Mouse (Mus musculus): Measurements from ENCODE around the gene Fgfr2. TPM values are rescaled to one million over a fixed set of nuclear protein-coding genes. Genes with fewer than 3 reads are reported as not detected.

Gene Fgfr2
- polyA plus RNA-seq, 1 experiment: 1.7 TPM

- Histone ChIP-seq H3K4me3 (ENCODE audit: insufficient read depth, poor library complexity, severe bottlenecking) (no peak overlapping the region), H3K79me2 (ENCODE audit: control insufficient read depth, insufficient read depth) (no peaks in the 10 kb centered on the region), H3ac (ENCODE audit: control insufficient read depth, insufficient read length, low read depth) (no peak overlapping the region)
Observed at GRCm38 (mm10) chr7:130886246-130886645, 2236.9 kb downstream of the Fgfr2 start.

DNA sequence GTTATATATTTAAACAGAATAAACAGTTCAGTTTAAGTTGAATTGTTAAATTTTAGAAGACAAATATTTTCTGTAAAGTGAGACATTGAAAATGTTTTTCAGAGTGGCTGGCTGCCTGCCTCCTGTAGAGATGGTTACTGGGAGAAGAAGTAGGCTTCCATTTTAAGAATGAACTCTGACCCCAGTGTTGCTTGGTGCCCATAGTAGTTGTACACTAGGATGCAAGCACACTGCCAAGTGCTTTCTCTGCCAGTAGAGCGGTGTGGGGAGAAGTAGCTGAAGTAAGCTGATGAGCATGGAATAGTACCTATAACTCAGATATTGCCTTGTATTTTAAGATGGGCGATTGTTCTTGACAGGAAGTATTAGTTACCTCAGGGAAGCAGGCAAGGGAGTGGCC lies 2239.0 kb downstream of the Fgfr2 start:
- no peak overlapping the region for H3K4me3 ChIP-seq (ENCODE audit: insufficient read depth, poor library complexity, severe bottlenecking)
- peaks cover 31% of the 10 kb centered on the region for H3K36me3 ChIP-seq (ENCODE audit: control insufficient read depth, insufficient read depth)
- H3ac ChIP-seq (ENCODE audit: control insufficient read depth, insufficient read length, low read depth): no peak overlapping the region
- no peaks in the 10 kb centered on the region for H3K79me3 ChIP-seq (ENCODE audit: low read depth)
- H3K27me3 ChIP-seq (ENCODE audit: control insufficient read depth, insufficient read depth, insufficient read length): no peaks in the 10 kb centered on the region
- H3K79me2 ChIP-seq (ENCODE audit: control insufficient read depth, insufficient read depth): no peaks in the 10 kb centered on the region
- TF ChIP-seq CTCF (IDR thresholded peaks at IDR 0.05; ENCODE audit: control insufficient read depth, insufficient read depth, insufficient read length) (no peak), MYOD1 (IDR thresholded peaks at IDR 0.05; ENCODE audit: control insufficient read depth, insufficient read length, low read depth) (no peak), FOSL1 (IDR thresholded peaks at IDR 0.05; ENCODE audit: insufficient read depth, low read length, poor library complexity, severe bottlenecking) (no peak), MAX (IDR thresholded peaks at IDR 0.05) (no peak), MYOG (IDR thresholded peaks at IDR 0.05; ENCODE audit: control insufficient read depth, extremely low read depth, insufficient read length) (no peak), USF1 (IDR thresholded peaks at IDR 0.05; ENCODE audit: low read depth) (no peak), CEBPB (IDR thresholded peaks at IDR 0.05; ENCODE audit: low read depth) (no peak)

More at GRCm38 (mm10) chr7:130886246-130886645, 2236.9 kb downstream of the Fgfr2 start:
- H3K36me3 ChIP-seq (ENCODE audit: control insufficient read depth, insufficient read depth): peaks cover 37% of the 10 kb centered on the region
- H3K27me3 ChIP-seq (ENCODE audit: control insufficient read depth, insufficient read depth, insufficient read length): no peaks in the 10 kb centered on the region
- TF ChIP-seq MAX (IDR thresholded peaks at IDR 0.05): no peak
- no peak for TF ChIP-seq MYOG (IDR thresholded peaks at IDR 0.05; ENCODE audit: control insufficient read depth, extremely low read depth, insufficient read length)
- no peak for TF ChIP-seq FOSL1 (IDR thresholded peaks at IDR 0.05; ENCODE audit: insufficient read depth, low read length, poor library complexity, severe bottlenecking)
- no peak for TF ChIP-seq CEBPB (IDR thresholded peaks at IDR 0.05; ENCODE audit: low read depth)
- no peak for TF ChIP-seq USF1 (IDR thresholded peaks at IDR 0.05; ENCODE audit: low read depth)
- no peak for TF ChIP-seq MYOD1 (IDR thresholded peaks at IDR 0.05; ENCODE audit: control insufficient read depth, insufficient read length, low read depth)
- no peak for TF ChIP-seq CTCF (IDR thresholded peaks at IDR 0.05; ENCODE audit: control insufficient read depth, insufficient read depth, insufficient read length)
- H3K79me3 ChIP-seq (ENCODE audit: low read depth): no peaks in the 10 kb centered on the region

GRCm38 (mm10) chr7:130867256-130867655 lies 2255.9 kb downstream of the Fgfr2 start:
- Histone ChIP-seq H3K4me3 (ENCODE audit: insufficient read depth, poor library complexity, severe bottlenecking) (no peak overlapping the region), H3ac (ENCODE audit: control insufficient read depth, insufficient read length, low read depth) (no peak overlapping the region), H3K36me3 (ENCODE audit: control insufficient read depth, insufficient read depth) (no peaks in the 10 kb centered on the region), H3K27me3 (ENCODE audit: control insufficient read depth, insufficient read depth, insufficient read length) (no peaks in the 10 kb centered on the region), H3K79me2 (ENCODE audit: control insufficient read depth, insufficient read depth) (peaks cover 59% of the 10 kb centered on the region), H3K79me3 (ENCODE audit: low read depth) (peaks cover 20% of the 10 kb centered on the region)
- TF ChIP-seq MYOD1 (IDR thresholded peaks at IDR 0.05; ENCODE audit: control insufficient read depth, insufficient read length, low read depth) (no peak), MAX (IDR thresholded peaks at IDR 0.05) (no peak), CEBPB (IDR thresholded peaks at IDR 0.05; ENCODE audit: low read depth) (no peak)

DNA sequence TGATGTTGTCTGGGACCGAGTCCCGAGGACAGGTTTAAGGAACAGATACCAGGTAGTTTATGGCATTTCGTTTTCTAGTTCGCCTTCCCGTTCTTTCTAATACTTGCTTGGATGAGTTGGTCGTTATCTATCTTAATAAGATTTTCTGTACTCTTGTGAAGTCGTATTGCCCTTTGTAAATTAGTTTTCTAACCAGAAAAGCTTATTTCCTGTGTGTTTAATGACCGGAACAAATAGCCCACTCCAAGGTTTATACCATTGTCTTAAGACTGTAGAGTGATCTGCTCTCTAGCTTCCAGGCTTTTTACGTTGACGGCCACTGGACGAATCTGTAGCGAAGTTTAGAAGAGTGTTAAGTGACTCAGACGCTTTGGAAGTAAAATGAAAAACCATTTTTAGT lies 2256.5 kb downstream of the Fgfr2 start:
- peak overlapping the region; percentile 83 for H3K4me3 ChIP-seq (ENCODE audit: insufficient read depth, poor library complexity, severe bottlenecking)
- H3K36me3 ChIP-seq (ENCODE audit: control insufficient read depth, insufficient read depth): no peaks in the 10 kb centered on the region
- peak overlapping the region; percentile 88 for H3ac ChIP-seq (ENCODE audit: control insufficient read depth, insufficient read length, low read depth)
- peaks cover 53% of the 10 kb centered on the region for H3K79me2 ChIP-seq (ENCODE audit: control insufficient read depth, insufficient read depth)
- H3K79me3 ChIP-seq (ENCODE audit: low read depth): peaks cover 20% of the 10 kb centered on the region
- TF ChIP-seq CEBPB (IDR thresholded peaks at IDR 0.05; ENCODE audit: low read depth): no peak
- no peak for TF ChIP-seq MYOG (IDR thresholded peaks at IDR 0.05; ENCODE audit: control insufficient read depth, extremely low read depth, insufficient read length)
- no peak for TF ChIP-seq MYOD1 (IDR thresholded peaks at IDR 0.05; ENCODE audit: control insufficient read depth, insufficient read length, low read depth)
- no peak for TF ChIP-seq FOSL1 (IDR thresholded peaks at IDR 0.05; ENCODE audit: insufficient read depth, low read length, poor library complexity, severe bottlenecking)
- TF ChIP-seq USF1 (IDR thresholded peaks at IDR 0.05; ENCODE audit: low read depth): no peak
- TF ChIP-seq CTCF (IDR thresholded peaks at IDR 0.05; ENCODE audit: control insufficient read depth, insufficient read depth, insufficient read length): no peak
- no peak for TF ChIP-seq MAX (IDR thresholded peaks at IDR 0.05)
- no peaks in the 10 kb centered on the region for H3K27me3 ChIP-seq (ENCODE audit: control insufficient read depth, insufficient read depth, insufficient read length)

GRCm38 (mm10) chr7:130865613-130866591 lies 2257.2 kb downstream of the Fgfr2 start, which contains the start of gene Plekha1:
Plekha1 (plus strand) TSS chr7:130865756.
- TF ChIP-seq MYOG (IDR thresholded peaks at IDR 0.05; ENCODE audit: control insufficient read depth, extremely low read depth, insufficient read length): no peak
- no peak for TF ChIP-seq CTCF (IDR thresholded peaks at IDR 0.05; ENCODE audit: control insufficient read depth, insufficient read depth, insufficient read length)
- peak; percentile 57 for TF ChIP-seq MAX (IDR thresholded peaks at IDR 0.05)
- TF ChIP-seq CEBPB (IDR thresholded peaks at IDR 0.05; ENCODE audit: low read depth): no peak
- no peak for TF ChIP-seq MYOD1 (IDR thresholded peaks at IDR 0.05; ENCODE audit: control insufficient read depth, insufficient read length, low read depth)
- TF ChIP-seq FOSL1 (IDR thresholded peaks at IDR 0.05; ENCODE audit: insufficient read depth, low read length, poor library complexity, severe bottlenecking): no peak
- TF ChIP-seq USF1 (IDR thresholded peaks at IDR 0.05; ENCODE audit: low read depth): no peak

More at GRCm38 (mm10) chr7:130865613-130866591, 2257.2 kb downstream of the Fgfr2 start, which contains the start of gene Plekha1:
- Histone ChIP-seq H3ac (ENCODE audit: control insufficient read depth, insufficient read length, low read depth) (peak within 1 kb of the TSS; percentile 88), H3K4me3 (ENCODE audit: insufficient read depth, poor library complexity, severe bottlenecking) (peak within 1 kb of the TSS; percentile 83), H3K36me3 (ENCODE audit: control insufficient read depth, insufficient read depth) (no peaks in the 10 kb centered on the region), H3K79me2 (ENCODE audit: control insufficient read depth, insufficient read depth) (peaks cover 45% of the 10 kb centered on the region), H3K79me3 (ENCODE audit: low read depth) (peaks cover 17% of the 10 kb centered on the region), H3K27me3 (ENCODE audit: control insufficient read depth, insufficient read depth, insufficient read length) (no peaks in the 10 kb centered on the region)
